Mouse (Mus musculus): ENCODE data around the gene Cenpp. TPM values are rescaled to one million over a fixed set of nuclear protein-coding genes. Genes with fewer than 3 reads are reported as not detected.

Gene Cenpp
- polyA plus RNA-seq, 1 experiment = not detected

DNA sequence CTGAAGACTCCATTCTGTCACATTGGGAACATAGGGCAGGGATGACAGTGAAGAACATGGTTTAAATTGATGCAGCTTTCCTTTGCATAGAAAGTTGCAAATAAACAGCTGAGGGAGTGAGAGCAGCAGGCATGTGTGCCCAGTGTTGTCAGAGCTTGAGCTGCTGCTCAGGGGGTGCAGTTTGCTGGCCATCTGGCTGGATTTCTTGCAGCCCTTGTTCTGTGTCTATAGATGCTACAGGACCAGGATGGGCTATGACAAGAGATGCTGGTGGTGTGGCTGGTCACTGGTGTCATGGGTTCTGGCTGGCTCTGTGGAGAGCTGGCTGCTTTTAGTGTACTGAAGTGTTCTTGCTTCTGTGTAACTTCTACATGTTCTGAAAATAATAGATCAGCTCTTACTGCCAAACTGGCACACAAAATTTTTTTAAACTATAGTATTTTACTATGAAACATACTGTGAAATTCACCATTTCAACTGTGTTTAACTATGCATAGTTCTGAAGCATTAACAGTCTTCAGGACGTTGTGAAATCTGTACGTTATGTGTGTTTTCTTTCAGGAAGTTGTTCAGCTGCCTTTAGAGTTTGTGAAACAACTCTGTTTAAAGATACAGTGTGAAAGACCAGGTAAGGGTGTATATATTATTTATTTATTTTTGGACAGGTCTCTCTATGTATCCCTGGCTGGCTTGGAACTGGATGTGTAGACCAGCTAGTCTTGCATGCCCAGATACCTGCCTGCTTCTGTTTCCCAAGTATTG lies 219.1 kb downstream of the Cenpp start:
- TF ChIP-seq CTCF (IDR thresholded peaks at IDR 0.05; ENCODE audit: insufficient read depth, low read depth, low read length) (no peak), POLR2A (IDR thresholded peaks at IDR 0.05; ENCODE audit: insufficient read depth, low read depth, low read length) (no peak)
- Histone ChIP-seq H3K27ac (ENCODE audit: insufficient read depth, low read depth, low read length) (no peak overlapping the region), H3K4me1 (ENCODE audit: control insufficient read depth, insufficient read depth, low read length) (peaks cover 9% of the 10 kb centered on the region), H3K4me3 (ENCODE audit: insufficient read depth, low read depth, low read length) (no peak overlapping the region)
- WGBS = 92% methylated on average over 2 of the region's 2 CpGs

DNA sequence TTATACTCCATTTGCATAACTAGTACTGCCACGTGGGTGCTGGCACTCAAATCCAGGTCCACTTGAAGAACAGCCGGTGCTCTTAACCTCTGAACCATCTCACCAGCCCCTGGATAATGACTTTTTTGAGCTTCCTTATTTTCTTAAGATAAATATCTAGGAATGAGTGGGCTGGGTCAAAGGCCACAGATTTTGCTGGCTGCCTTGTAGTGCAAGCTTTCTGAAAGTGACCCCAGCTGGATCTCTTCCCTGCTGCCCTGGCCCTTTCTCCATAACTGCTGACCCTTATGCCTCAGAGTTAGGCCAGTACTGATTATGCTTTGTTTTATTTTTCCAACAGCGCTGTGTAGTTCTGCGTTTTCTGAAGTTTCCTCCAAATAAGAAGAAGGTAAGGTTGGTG lies 222.1 kb downstream of the Cenpp start:
- Histone ChIP-seq H3K4me3 (ENCODE audit: insufficient read depth, low read depth, low read length) (no peak overlapping the region), H3K4me1 (ENCODE audit: control insufficient read depth, insufficient read depth, low read length) (peaks cover 16% of the 10 kb centered on the region), H3K27ac (ENCODE audit: insufficient read depth, low read depth, low read length) (no peak overlapping the region)
- TF ChIP-seq POLR2A (IDR thresholded peaks at IDR 0.05; ENCODE audit: insufficient read depth, low read depth, low read length) = no peak
- TF ChIP-seq CTCF (IDR thresholded peaks at IDR 0.05; ENCODE audit: insufficient read depth, low read depth, low read length) = no peak
- WGBS = 78% methylated on average over 4 of the region's 4 CpGs

DNA sequence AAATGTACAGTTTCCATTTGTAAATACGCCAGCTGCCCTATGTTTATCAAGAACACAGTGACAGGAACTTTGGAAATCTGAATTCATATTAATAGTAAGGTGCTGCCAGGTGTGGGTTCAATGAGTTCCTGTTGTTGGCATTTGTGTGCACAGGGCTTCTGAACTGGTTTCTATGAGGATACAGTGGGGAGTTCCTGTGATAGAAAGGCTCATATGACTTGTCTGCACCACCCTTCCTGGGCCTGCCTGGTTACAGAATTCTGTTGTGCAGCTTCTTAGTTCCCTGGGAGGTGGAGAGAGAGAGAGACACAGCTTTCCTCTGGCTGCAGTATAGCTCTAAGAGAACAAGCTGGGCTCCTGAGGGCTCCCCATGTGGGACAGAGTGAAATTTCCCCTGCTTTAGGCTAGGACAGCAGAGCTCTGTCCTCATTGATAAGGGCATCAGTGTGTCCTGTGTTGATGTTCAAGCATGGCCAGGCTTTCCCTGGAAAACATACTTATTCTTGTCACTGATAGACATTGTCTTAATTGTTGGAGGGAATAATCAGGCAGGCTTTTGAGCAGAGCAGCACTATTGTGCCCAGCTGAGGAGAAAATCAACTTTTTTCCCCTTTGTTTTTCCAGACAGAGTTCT lies 224.4 kb downstream of the Cenpp start:
- 91% methylated on average over 1 of the region's 1 CpGs for WGBS
- Histone ChIP-seq H3K4me3 (ENCODE audit: insufficient read depth, low read depth, low read length) (no peak overlapping the region), H3K4me1 (ENCODE audit: control insufficient read depth, insufficient read depth, low read length) (peaks cover 16% of the 10 kb centered on the region), H3K27ac (ENCODE audit: insufficient read depth, low read depth, low read length) (no peak overlapping the region)
- TF ChIP-seq POLR2A (IDR thresholded peaks at IDR 0.05; ENCODE audit: insufficient read depth, low read depth, low read length) = no peak

DNA sequence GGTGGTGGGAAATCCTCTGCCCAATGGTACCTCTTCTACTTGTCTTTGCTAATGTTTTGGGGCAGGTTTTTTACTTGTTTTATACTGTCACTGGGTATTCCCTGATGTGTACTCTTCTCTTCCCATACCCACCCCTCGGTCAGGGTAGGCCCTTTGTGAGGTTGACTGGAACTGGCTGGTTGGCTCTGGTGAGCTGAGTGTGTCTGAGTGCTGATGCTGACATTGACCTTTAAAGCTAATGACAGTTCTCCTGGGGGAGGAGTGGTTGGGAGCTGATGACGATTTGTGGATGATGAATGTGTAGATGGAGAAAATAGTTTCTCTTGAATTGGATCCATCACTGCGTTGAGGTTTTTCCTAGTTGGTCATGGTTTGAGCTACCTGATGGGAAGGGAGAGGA lies 225.8 kb downstream of the Cenpp start:
- TF ChIP-seq CTCF (IDR thresholded peaks at IDR 0.05; ENCODE audit: insufficient read depth, low read depth, low read length) (no peak), POLR2A (IDR thresholded peaks at IDR 0.05; ENCODE audit: insufficient read depth, low read depth, low read length) (no peak)
- no peak overlapping the region for H3K4me3 ChIP-seq (ENCODE audit: insufficient read depth, low read depth, low read length)
- H3K27ac ChIP-seq (ENCODE audit: insufficient read depth, low read depth, low read length) = no peak overlapping the region
- 72% methylated on average over 3 of the region's 3 CpGs for WGBS
- H3K4me1 ChIP-seq (ENCODE audit: control insufficient read depth, insufficient read depth, low read length) = peaks cover 26% of the 10 kb centered on the region

DNA sequence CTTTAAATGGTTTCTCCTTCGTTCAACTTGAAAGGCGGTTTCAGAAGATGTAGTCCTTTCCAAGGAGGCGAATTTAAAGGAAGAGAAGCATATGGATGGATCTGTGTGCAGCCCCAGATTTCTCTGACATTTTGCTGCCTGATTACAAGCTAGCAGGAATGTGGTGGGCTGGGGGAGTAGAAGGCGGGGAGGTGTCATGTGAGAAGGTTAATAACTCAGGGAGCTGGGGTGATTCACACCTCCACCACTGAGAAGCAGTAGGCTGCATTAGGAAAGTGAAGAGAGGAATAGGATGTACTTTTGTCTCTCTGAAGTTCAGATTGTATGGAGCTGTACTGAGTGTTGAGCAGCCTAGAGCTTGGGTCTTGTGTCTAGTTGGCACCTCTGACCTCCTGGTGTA lies 230.6 kb downstream of the Cenpp start:
- Histone ChIP-seq H3K27ac (ENCODE audit: insufficient read depth, low read depth, low read length) (peak overlapping the region; percentile 27; the same call in 1 of the 2 replicates), H3K4me3 (ENCODE audit: insufficient read depth, low read depth, low read length) (peak overlapping the region; percentile 63), H3K4me1 (ENCODE audit: control insufficient read depth, insufficient read depth, low read length) (peaks cover 12% of the 10 kb centered on the region)
- 9% methylated on average over 4 of the region's 4 CpGs for WGBS
- TF ChIP-seq POLR2A (IDR thresholded peaks at IDR 0.05; ENCODE audit: insufficient read depth, low read depth, low read length) (no peak), CTCF (IDR thresholded peaks at IDR 0.05; ENCODE audit: insufficient read depth, low read depth, low read length) (no peak)

DNA sequence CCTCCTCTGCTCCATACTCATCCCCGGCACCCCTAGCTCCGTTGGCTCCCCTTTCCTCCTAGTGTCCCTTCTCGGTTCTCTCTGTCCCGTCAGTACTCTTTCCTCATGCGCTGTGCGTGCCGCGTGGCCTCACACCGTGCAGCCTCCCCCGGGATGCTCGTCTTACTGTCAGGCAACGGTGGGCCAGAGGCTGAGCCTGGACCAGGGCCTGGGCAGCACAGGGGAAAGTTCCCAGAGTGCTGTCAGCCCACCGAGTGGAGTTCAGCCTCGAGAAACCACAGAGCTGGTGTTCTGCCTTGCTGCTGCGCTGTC lies 231.0 kb downstream of the Cenpp start:
- peaks cover 12% of the 10 kb centered on the region for H3K4me1 ChIP-seq (ENCODE audit: control insufficient read depth, insufficient read depth, low read length)
- H3K27ac ChIP-seq (ENCODE audit: insufficient read depth, low read depth, low read length) = peak overlapping the region; percentile 27; the same call in 1 of the 2 replicates
- under 1% methylated on average over 15 of the region's 15 CpGs for WGBS
- no peak for TF ChIP-seq POLR2A (IDR thresholded peaks at IDR 0.05; ENCODE audit: insufficient read depth, low read depth, low read length)
- no peak for TF ChIP-seq CTCF (IDR thresholded peaks at IDR 0.05; ENCODE audit: insufficient read depth, low read depth, low read length)
- peak overlapping the region; percentile 63 for H3K4me3 ChIP-seq (ENCODE audit: insufficient read depth, low read depth, low read length)

DNA sequence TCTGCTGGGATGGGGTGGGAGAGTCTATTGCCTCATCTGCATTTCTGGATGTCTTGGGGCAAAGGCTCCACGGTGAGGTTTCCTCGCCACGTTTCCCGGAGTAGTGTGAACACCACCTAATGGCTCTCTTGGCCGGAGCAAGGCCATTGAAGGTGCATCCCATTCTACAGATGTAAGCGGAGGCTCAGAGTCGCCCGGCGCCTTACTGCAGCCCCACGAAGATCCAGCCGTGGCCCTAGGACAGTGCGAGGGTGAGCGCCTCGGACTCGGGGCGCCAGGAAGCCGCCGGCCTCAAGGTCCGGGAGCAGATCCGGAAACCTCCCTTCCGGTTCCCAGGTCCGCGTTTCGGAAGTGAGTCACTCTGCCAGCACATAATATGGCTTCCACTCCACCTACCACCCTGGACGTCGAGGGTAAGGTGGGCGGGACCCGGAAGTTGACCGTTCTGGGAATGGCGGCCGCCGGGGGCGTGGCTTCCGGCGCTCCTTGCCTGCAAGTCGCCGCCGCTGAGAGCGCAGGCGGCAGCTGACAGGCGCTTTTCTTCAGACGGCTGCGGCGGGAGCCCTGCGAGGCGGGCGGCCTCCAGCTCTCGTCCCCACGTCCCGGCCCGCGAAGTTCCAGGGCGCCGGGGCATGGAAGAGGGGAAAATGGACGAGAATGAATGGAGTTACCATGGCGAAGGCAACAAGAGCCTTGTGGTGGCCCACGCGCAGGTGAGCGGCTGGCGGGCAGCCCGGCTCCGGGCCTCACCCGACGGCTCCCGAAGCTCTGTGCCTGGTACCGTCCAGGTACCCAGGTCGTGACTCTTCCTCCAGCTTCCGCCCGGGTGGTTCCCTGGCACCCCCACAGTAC lies 231.6 kb downstream of the Cenpp start, which contains the start of gene Ippk:
TSS of gene Ippk (plus strand) at position 496 of the 852 bp plus-strand sequence.
- under 1% methylated on average over 68 of the region's 69 CpGs for WGBS
- Histone ChIP-seq H3K27ac (ENCODE audit: insufficient read depth, low read depth, low read length) (peak within 1 kb of the TSS; percentile 57; the same call in 1 of the 2 replicates), H3K4me1 (ENCODE audit: control insufficient read depth, insufficient read depth, low read length) (peaks cover 12% of the 10 kb centered on the region), H3K4me3 (ENCODE audit: insufficient read depth, low read depth, low read length) (peak within 1 kb of the TSS; percentile 63)
- TF ChIP-seq POLR2A (IDR thresholded peaks at IDR 0.05; ENCODE audit: insufficient read depth, low read depth, low read length) (peak; percentile 94), CTCF (IDR thresholded peaks at IDR 0.05; ENCODE audit: insufficient read depth, low read depth, low read length) (no peak)

Other genes with a start within 250 kb of the Cenpp start
- not detected in 2 replicates for gene Ippk, start 231.5 kb downstream of the Cenpp start, polyA plus RNA-seq (2012; ENCODE audit: insufficient read depth, insufficient read length, low replicate concordance, missing spikeins)
- not detected in 2 replicates for gene Tes3-ps, start 159.5 kb downstream of the Cenpp start, polyA plus RNA-seq (2012; ENCODE audit: insufficient read depth, insufficient read length, low replicate concordance, missing spikeins)
- gene Ecm2, start 148.0 kb downstream of the Cenpp start, polyA plus RNA-seq (2012; ENCODE audit: insufficient read depth, insufficient read length, low replicate concordance, missing spikeins) = not detected in 2 replicates
- not detected in 2 replicates for gene Aspn, start 108.3 kb downstream of the Cenpp start, polyA plus RNA-seq (2012; ENCODE audit: insufficient read depth, insufficient read length, low replicate concordance, missing spikeins)
- not detected in 2 replicates for gene Omd, start 70.3 kb downstream of the Cenpp start, polyA plus RNA-seq (2012; ENCODE audit: insufficient read depth, insufficient read length, low replicate concordance, missing spikeins)
- gene Ogn, start 44.7 kb downstream of the Cenpp start, polyA plus RNA-seq (2012; ENCODE audit: insufficient read depth, insufficient read length, low replicate concordance, missing spikeins) = not detected in 2 replicates
- not detected in 2 replicates for gene Nol8, start 293 bp upstream of the Cenpp start, polyA plus RNA-seq (2012; ENCODE audit: insufficient read depth, insufficient read length, low replicate concordance, missing spikeins)
- gene Iars, start 29.3 kb upstream of the Cenpp start, polyA plus RNA-seq (2012; ENCODE audit: insufficient read depth, insufficient read length, low replicate concordance, missing spikeins) = not detected in 2 replicates
- not detected in 2 replicates for gene Gm30302, start 146.2 kb upstream of the Cenpp start, polyA plus RNA-seq (2012; ENCODE audit: insufficient read depth, insufficient read length, low replicate concordance, missing spikeins)

All from olfactory bulb, adult 2 months (tissue).